Mouse (Mus musculus): Measurements from ENCODE around the gene Mlh1.

Mlh1 gene

DNA sequence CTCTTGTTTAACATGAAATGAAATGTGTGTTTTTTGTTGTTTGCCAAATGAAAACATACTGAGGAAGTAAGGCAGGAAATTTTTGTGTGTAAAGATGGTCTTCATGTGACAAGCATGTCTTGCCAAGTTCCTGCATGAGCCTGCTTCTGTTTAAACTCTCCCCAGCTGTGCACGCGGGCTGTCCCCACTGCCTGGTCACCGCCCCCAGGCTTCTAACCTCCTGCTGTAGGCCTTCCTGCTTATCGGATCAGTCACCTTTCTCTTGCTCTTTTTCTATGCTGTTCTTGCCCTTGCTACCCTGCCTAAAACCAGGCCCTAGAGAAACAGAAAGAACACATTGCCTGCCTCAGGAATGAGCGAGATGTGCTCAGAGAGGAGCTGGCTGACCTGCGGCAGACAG lies 58.1 kb downstream of the Mlh1 start:
- peak; percentile 28 for DNase-seq (ENCODE audit: low spot score)

DNA sequence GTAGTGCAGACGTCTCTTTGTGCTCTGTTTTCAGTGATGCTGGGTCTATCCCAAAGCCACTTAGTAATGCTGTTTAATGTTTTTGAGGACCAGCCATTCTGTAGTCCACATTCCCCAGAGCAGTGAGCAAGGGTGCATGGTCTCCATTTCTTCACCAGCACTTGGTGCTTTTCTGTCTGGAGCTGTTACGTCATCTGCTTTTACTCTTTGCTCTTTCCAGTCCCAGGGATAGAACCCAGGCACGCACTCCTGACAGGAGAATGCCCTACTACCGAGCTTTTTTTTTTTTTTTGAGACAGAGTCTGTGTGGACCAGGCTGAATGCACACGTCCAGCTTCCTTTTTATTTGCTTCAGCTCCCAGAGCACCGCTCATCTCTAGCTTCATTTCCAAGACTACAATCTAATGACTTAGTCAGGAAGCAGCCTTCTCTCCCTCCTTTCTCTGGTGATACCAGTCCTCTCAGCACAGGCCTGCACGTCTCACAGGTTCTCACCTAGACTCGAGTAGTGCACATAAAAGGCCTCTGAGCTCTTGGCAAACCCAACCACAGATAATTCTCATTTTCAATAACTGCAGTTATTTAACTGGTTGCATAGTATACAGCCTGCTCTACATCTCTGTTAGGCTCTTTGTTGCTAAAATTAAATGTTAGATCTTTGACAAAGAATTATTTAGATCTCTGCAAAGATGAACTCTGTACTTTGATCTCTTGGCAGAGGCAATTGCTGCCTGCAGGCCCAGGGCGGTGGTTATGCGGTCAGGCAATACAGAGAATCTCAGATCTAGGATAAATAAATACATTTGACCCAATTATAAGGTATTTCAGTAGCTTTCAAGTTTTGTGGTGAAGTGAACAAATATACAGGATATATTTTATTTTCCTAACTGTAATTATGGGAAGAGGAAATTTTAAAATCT lies 60.2 kb downstream of the Mlh1 start:
- no peak for DNase-seq (ENCODE audit: low spot score)

GRCm38 (mm10) chr9:111210412-111210811 lies 61.2 kb downstream of the Mlh1 start:
- DNase-seq (ENCODE audit: low spot score), result no peak

DNA sequence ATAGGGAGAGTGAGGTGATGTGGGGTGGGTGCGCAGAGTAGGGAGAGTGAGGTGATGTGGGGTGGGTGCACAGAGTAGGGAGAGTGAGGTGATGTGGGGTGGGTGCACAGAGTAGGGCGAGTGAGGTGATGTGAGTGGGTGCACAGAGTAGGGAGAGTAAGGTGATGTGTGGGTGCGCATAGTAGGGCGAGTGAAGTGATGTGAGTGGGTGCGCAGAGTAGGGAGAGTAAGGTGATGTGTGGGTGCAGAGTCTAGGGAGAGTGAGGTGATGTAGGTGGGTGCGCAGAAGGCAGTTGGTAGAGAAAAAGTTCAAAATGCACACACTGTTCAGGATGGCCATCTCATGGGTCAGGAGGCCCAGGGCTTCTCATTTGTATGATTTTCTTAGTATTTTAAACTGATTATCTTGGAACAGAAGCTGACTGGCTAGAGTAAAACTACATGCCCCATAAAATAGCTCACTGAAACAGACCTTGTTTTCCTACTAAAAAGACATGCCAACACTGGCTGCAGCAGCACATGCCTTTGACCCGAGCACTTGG lies 62.4 kb downstream of the Mlh1 start:
- no peak for DNase-seq (ENCODE audit: low spot score)

DNA sequence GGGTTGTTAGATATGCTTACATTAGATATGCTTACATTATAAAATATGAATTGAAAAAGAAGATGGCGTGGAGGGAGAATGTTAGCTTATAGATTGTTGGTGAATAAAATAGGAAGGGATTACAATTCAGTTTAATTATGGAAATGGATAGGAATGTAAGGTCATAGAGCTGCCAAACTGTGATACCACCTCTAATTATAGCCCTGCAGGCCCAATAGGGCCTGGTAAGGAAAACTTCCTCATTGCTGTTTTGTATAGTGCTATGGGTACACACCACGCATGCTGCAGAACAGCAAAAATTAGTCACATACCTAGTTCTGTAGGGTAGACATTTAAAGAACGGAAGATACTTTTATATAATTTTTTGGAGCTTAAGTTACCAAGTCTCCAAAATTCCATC lies 63.4 kb downstream of the Mlh1 start:
- no peak for DNase-seq (ENCODE audit: low spot score)

GRCm38 (mm10) chr9:111207683-111208082 lies 63.9 kb downstream of the Mlh1 start:
- DNase-seq (ENCODE audit: low spot score), result no peak

DNA sequence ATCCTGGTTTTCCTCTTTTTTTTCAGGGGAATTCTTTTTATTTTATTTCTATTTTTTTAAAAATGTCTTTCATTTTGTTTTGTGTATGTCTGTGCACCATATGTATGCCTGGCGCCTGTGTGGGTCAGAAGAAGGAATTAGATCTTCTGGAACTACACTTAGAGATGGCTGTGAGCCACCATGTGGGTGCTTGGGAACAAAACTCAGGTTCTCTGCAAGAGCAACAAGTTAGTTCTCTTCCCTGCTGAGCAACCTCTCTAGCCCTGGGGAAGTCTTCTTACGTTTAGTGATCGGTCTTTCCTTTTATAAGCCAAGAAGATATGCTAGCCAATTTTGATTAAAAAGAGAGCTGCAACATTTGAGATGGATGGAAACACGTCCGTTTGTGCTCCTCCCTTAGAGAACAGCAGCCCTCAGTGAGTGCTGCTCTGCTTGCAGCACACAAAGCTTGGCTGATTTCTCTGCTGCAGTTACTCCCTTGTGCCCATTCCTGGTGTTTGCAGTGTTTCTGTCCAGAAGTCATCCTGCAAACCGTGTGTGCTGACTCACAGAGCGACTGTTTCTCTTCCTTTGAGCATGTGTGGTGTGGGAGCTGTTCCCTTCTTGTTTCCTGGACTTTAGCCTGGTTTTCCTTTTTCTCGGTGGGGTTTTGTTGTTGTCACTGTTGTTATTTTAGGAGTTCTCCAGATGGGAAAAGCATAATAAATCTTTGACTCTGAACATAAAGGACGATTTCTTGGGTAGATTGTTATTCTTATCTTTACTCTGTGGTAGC lies 66.8 kb downstream of the Mlh1 start:
- DNase-seq (ENCODE audit: low spot score), result no peak

GRCm38 (mm10) chr9:111200208-111200607 lies 71.4 kb downstream of the Mlh1 start:
- DNase-seq (ENCODE audit: low spot score), result no peak

- DNase-seq (ENCODE audit: low spot score), result no peak
Measured at GRCm38 (mm10) chr9:111198332-111198731, 73.3 kb downstream of the Mlh1 start.

GRCm38 (mm10) chr9:111197712-111198111 lies 73.9 kb downstream of the Mlh1 start:
- no peak for DNase-seq (ENCODE audit: low spot score)

- no peak for DNase-seq (ENCODE audit: low spot score)
Measured at GRCm38 (mm10) chr9:111197116-111197515, 74.5 kb downstream of the Mlh1 start.

GRCm38 (mm10) chr9:111193211-111193610 lies 78.4 kb downstream of the Mlh1 start:
- peak; percentile 30 for DNase-seq (ENCODE audit: low spot score)

GRCm38 (mm10) chr9:111188731-111189130 lies 82.9 kb downstream of the Mlh1 start:
- no peak for DNase-seq (ENCODE audit: low spot score)

DNA sequence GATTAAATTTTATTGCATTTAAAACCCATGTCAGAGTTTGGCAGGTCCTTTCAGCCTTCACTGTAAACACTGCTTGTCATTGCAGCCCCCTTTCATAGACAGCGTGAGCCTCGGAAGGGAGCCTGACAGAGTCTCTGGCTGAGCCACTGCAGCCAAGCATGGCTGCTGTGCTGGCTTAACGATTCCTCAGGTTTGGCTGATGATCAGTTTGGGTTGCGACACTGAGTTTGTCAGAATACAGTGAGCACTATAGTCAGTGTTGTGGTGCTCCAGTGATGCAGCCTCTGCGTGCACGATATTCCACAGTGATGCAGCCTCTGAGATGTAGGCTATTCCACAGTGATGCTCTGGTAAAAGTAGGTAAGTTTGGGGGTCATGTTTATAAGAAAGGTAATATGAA lies 84.7 kb downstream of the Mlh1 start:
- no peak for DNase-seq (ENCODE audit: low spot score)

- DNase-seq (ENCODE audit: low spot score), result no peak
Measured at GRCm38 (mm10) chr9:111184929-111185328, 86.7 kb downstream of the Mlh1 start.

- no peak for DNase-seq (ENCODE audit: low spot score)
Measured at GRCm38 (mm10) chr9:111182176-111182575, 89.4 kb downstream of the Mlh1 start.

DNA sequence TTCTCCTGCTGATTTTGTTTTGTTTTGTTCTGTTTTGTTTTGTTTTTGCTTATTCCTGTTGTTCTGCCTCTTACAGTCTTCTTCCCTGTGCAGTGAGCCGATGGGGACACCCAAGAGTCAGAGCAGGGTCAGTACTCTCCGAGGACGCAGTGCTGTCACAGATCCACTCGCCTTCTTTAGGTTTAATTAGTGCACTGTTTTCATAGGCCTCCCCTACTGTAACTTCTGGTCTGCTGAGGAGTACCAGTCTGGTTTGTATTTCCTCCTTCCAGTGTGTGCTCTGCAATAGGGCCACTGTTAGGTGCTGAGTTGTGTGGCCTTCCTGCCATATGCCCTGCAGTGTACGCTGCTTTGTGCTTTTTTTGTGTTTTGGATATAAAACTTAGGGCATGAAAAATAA lies 92.6 kb downstream of the Mlh1 start:
- DNase-seq (ENCODE audit: low spot score), result no peak
